Mouse (Mus musculus): Measurements from ENCODE around the gene Cenpp. TPM values are rescaled to one million over a fixed set of nuclear protein-coding genes. Genes with fewer than 3 reads are reported as not detected.
A peak's percentile ranks its signal among the peaks of the same experiment; 100 is the strongest.

The Cenpp gene
- polyA plus RNA-seq, 1 experiment from 2014 or later: 34.1 TPM

- Histone ChIP-seq H3K36me3 (ENCODE audit: control insufficient read depth, insufficient read depth, low read length) (no peaks in the 10 kb centered on the region), H3K4me3 (ENCODE audit: low read length) (no peak overlapping the region), H3K9ac (ENCODE audit: low read depth, low read length) (no peak overlapping the region), H3K27me3 (ENCODE audit: control insufficient read depth, insufficient read depth, low read length) (no peaks in the 10 kb centered on the region), H3K4me1 (ENCODE audit: control insufficient read depth, insufficient read depth, low read length) (no peaks in the 10 kb centered on the region), H3K4me2 (replicated peaks; ENCODE audit: low read depth, low read length) (no peak overlapping the region), H3K9me3 (ENCODE audit: control insufficient read depth, low read length) (no peaks in the 10 kb centered on the region), H3K27ac (ENCODE audit: low read depth, low read length) (no peak overlapping the region)
- 95% methylated on average over 6 of the region's 6 CpGs for WGBS
- ATAC-seq (ENCODE audit: low FRiP score, low TSS enrichment): no peak
These were observed 173.7 kb downstream of the Cenpp start for GRCm38 (mm10) chr13:49478851-49479374.

GRCm38 (mm10) chr13:49477887-49478286 is 174.7 kb downstream of the Cenpp start:
- no peaks in the 10 kb centered on the region for H3K36me3 ChIP-seq (ENCODE audit: control insufficient read depth, insufficient read depth, low read length)
- H3K4me1 ChIP-seq (ENCODE audit: control insufficient read depth, insufficient read depth, low read length): no peaks in the 10 kb centered on the region
- no peak overlapping the region for H3K4me2 ChIP-seq (replicated peaks; ENCODE audit: low read depth, low read length)
- no peaks in the 10 kb centered on the region for H3K9me3 ChIP-seq (ENCODE audit: control insufficient read depth, low read length)
- ATAC-seq (ENCODE audit: low FRiP score, low TSS enrichment): no peak
- H3K27ac ChIP-seq (ENCODE audit: low read depth, low read length): no peak overlapping the region
- whole genome bisulfite sequencing: 67% methylated on average over 3 of the region's 3 CpGs
- no peaks in the 10 kb centered on the region for H3K27me3 ChIP-seq (ENCODE audit: control insufficient read depth, insufficient read depth, low read length)
- no peak overlapping the region for H3K4me3 ChIP-seq (ENCODE audit: low read length)
- H3K9ac ChIP-seq (ENCODE audit: low read depth, low read length): no peak overlapping the region

DNA sequence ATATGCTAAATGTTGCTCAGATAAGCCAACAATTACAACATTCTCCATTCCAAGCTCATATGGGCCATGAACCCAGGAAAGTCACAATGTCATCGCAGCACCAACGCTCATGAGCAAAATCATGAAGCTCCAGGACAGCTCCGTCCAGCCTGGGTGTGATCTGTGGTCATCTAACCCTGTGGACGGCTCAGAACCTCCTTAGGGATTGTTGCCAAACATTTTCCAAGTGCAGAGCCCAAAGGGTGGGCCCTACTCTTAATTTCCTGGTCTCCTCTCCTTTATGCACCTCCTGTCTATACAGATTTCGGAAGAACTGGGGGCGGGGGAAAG is 179.9 kb downstream of the Cenpp start:
- Histone ChIP-seq H3K9ac (ENCODE audit: low read depth, low read length) (no peak overlapping the region), H3K27me3 (ENCODE audit: control insufficient read depth, insufficient read depth, low read length) (no peaks in the 10 kb centered on the region), H3K27ac (ENCODE audit: low read depth, low read length) (no peak overlapping the region), H3K9me3 (ENCODE audit: control insufficient read depth, low read length) (no peaks in the 10 kb centered on the region), H3K36me3 (ENCODE audit: control insufficient read depth, insufficient read depth, low read length) (no peaks in the 10 kb centered on the region), H3K4me1 (ENCODE audit: control insufficient read depth, insufficient read depth, low read length) (no peaks in the 10 kb centered on the region), H3K4me2 (replicated peaks; ENCODE audit: low read depth, low read length) (no peak overlapping the region), H3K4me3 (ENCODE audit: low read length) (no peak overlapping the region)
- 94% methylated on average over 6 of the region's 6 CpGs for WGBS
- no peak for ATAC-seq (ENCODE audit: low FRiP score, low TSS enrichment)

DNA sequence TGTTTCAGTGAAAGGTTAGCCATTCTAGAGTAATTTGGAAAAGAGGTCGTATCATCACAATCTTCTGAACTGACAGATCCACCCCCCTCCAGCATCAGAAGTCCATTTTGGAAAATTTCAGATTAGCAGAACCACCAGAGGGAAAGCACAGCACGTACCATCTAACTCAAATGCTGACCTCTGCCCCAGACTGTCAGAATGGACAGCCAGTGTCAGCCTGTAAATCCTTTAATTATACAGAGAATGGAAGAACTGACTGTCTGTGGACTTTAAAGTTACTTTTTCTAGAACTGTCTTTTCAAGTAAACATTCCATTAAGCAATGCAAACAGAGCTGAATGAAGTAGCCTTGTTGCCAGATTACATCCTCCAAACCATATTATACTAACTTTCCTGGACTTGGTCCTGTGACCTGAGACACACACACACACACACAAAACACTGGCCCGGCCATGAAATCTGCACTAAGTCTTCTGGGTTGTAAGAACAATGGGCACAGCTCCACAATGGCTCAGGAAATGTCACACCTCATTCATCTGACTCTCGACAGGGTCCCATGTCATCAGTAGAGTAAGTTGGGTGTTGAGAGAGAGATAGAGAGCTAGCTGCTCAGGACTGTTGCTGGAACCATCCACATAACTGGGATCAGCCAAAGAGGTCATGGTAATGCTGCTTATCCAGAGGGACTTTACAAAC is 180.5 kb downstream of the Cenpp start:
- Histone ChIP-seq H3K27me3 (ENCODE audit: control insufficient read depth, insufficient read depth, low read length) (no peaks in the 10 kb centered on the region), H3K27ac (ENCODE audit: low read depth, low read length) (no peak overlapping the region), H3K36me3 (ENCODE audit: control insufficient read depth, insufficient read depth, low read length) (no peaks in the 10 kb centered on the region), H3K4me1 (ENCODE audit: control insufficient read depth, insufficient read depth, low read length) (no peaks in the 10 kb centered on the region), H3K4me3 (ENCODE audit: low read length) (no peak overlapping the region), H3K9ac (ENCODE audit: low read depth, low read length) (no peak overlapping the region), H3K9me3 (ENCODE audit: control insufficient read depth, low read length) (no peaks in the 10 kb centered on the region), H3K4me2 (replicated peaks; ENCODE audit: low read depth, low read length) (no peak overlapping the region)
- 77% methylated on average over 4 of the region's 4 CpGs for WGBS
- ATAC-seq (ENCODE audit: low FRiP score, low TSS enrichment): no peak

- Histone ChIP-seq H3K4me3 (ENCODE audit: low read length) (no peak overlapping the region), H3K9ac (ENCODE audit: low read depth, low read length) (no peak overlapping the region), H3K4me1 (ENCODE audit: control insufficient read depth, insufficient read depth, low read length) (no peaks in the 10 kb centered on the region), H3K4me2 (replicated peaks; ENCODE audit: low read depth, low read length) (no peak overlapping the region), H3K36me3 (ENCODE audit: control insufficient read depth, insufficient read depth, low read length) (0 out of 2 replicates have a peak, but pooled peaks cover 2% of the 10 kb centered on the region), H3K9me3 (ENCODE audit: control insufficient read depth, low read length) (no peaks in the 10 kb centered on the region), H3K27me3 (ENCODE audit: control insufficient read depth, insufficient read depth, low read length) (no peaks in the 10 kb centered on the region), H3K27ac (ENCODE audit: low read depth, low read length) (no peak overlapping the region)
- WGBS: 77% methylated on average over 4 of the region's 4 CpGs
- no peak for ATAC-seq (ENCODE audit: low FRiP score, low TSS enrichment)
These were observed 181.8 kb downstream of the Cenpp start for GRCm38 (mm10) chr13:49470806-49471205.

- no peak overlapping the region for H3K9ac ChIP-seq (ENCODE audit: low read depth, low read length)
- 88% methylated on average over 4 of the region's 4 CpGs for WGBS
- no peak for ATAC-seq (ENCODE audit: low FRiP score, low TSS enrichment)
- H3K27me3 ChIP-seq (ENCODE audit: control insufficient read depth, insufficient read depth, low read length): no peaks in the 10 kb centered on the region
- H3K36me3 ChIP-seq (ENCODE audit: control insufficient read depth, insufficient read depth, low read length): peaks cover 6% of the 10 kb centered on the region; the same call in 1 of the 2 replicates
- H3K4me2 ChIP-seq (replicated peaks; ENCODE audit: low read depth, low read length): no peak overlapping the region
- no peaks in the 10 kb centered on the region for H3K4me1 ChIP-seq (ENCODE audit: control insufficient read depth, insufficient read depth, low read length)
- H3K4me3 ChIP-seq (ENCODE audit: low read length): no peak overlapping the region
- H3K9me3 ChIP-seq (ENCODE audit: control insufficient read depth, low read length): no peaks in the 10 kb centered on the region
- H3K27ac ChIP-seq (ENCODE audit: low read depth, low read length): no peak overlapping the region
These were observed 182.3 kb downstream of the Cenpp start for GRCm38 (mm10) chr13:49470319-49470718.

GRCm38 (mm10) chr13:49469002-49469401 is 183.6 kb downstream of the Cenpp start:
- Histone ChIP-seq H3K9ac (ENCODE audit: low read depth, low read length) (no peak overlapping the region), H3K4me2 (replicated peaks; ENCODE audit: low read depth, low read length) (no peak overlapping the region), H3K4me3 (ENCODE audit: low read length) (no peak overlapping the region), H3K27ac (ENCODE audit: low read depth, low read length) (no peak overlapping the region), H3K27me3 (ENCODE audit: control insufficient read depth, insufficient read depth, low read length) (no peaks in the 10 kb centered on the region), H3K4me1 (ENCODE audit: control insufficient read depth, insufficient read depth, low read length) (no peaks in the 10 kb centered on the region), H3K9me3 (ENCODE audit: control insufficient read depth, low read length) (no peaks in the 10 kb centered on the region), H3K36me3 (ENCODE audit: control insufficient read depth, insufficient read depth, low read length) (peaks cover 19% of the 10 kb centered on the region)
- no peak for ATAC-seq (ENCODE audit: low FRiP score, low TSS enrichment)
- 92% methylated on average over 5 of the region's 5 CpGs for WGBS

GRCm38 (mm10) chr13:49467585-49467984 is 185.0 kb downstream of the Cenpp start:
- Histone ChIP-seq H3K4me1 (ENCODE audit: control insufficient read depth, insufficient read depth, low read length) (no peaks in the 10 kb centered on the region), H3K27me3 (ENCODE audit: control insufficient read depth, insufficient read depth, low read length) (no peaks in the 10 kb centered on the region), H3K4me2 (replicated peaks; ENCODE audit: low read depth, low read length) (no peak overlapping the region), H3K9ac (ENCODE audit: low read depth, low read length) (no peak overlapping the region), H3K36me3 (ENCODE audit: control insufficient read depth, insufficient read depth, low read length) (peaks cover 26% of the 10 kb centered on the region), H3K4me3 (ENCODE audit: low read length) (no peak overlapping the region), H3K27ac (ENCODE audit: low read depth, low read length) (no peak overlapping the region), H3K9me3 (ENCODE audit: control insufficient read depth, low read length) (no peaks in the 10 kb centered on the region)
- no peak for ATAC-seq (ENCODE audit: low FRiP score, low TSS enrichment)
- 65% methylated on average over 2 of the region's 2 CpGs for WGBS

GRCm38 (mm10) chr13:49466393-49467075 is 186.1 kb downstream of the Cenpp start:
- 72% methylated on average over 11 of the region's 11 CpGs for WGBS
- H3K4me2 ChIP-seq (replicated peaks; ENCODE audit: low read depth, low read length): no peak overlapping the region
- no peak overlapping the region for H3K4me3 ChIP-seq (ENCODE audit: low read length)
- no peaks in the 10 kb centered on the region for H3K27me3 ChIP-seq (ENCODE audit: control insufficient read depth, insufficient read depth, low read length)
- H3K4me1 ChIP-seq (ENCODE audit: control insufficient read depth, insufficient read depth, low read length): no peaks in the 10 kb centered on the region
- 0 out of 2 replicates have a peak overlapping the region, but pooled peaks have one; percentile 26 for H3K27ac ChIP-seq (ENCODE audit: low read depth, low read length)
- no peak for ATAC-seq (ENCODE audit: low FRiP score, low TSS enrichment)
- H3K9ac ChIP-seq (ENCODE audit: low read depth, low read length): no peak overlapping the region
- H3K36me3 ChIP-seq (ENCODE audit: control insufficient read depth, insufficient read depth, low read length): peaks cover 36% of the 10 kb centered on the region
- H3K9me3 ChIP-seq (ENCODE audit: control insufficient read depth, low read length): no peaks in the 10 kb centered on the region

Data from kidney, embryonic 14.5 days (tissue).